ENCODE assay signal across 16 mouse cellular contexts in the genomic region with DNA sequence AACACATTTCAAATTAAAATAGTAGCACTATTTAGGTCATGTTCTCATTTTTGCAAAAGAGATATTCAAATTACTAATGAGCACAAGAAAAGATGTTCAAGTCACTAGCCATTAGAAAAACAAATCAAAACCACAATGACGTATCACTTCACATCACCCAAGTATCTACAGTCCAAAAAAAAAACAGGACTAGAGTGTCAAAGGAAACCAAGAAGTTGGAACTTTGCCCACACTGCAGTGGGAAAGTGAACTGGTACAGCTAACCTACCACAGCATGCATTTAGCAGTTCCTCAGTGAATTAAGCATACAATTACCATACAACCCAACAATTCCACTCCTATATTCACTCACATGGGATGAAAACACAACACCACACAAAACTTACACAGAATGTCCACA. TPM values are rescaled to one million over a fixed set of nuclear protein-coding genes. Genes with fewer than 3 reads are reported as not detected.
A peak's percentile ranks its signal among the peaks of the same experiment; 100 is the strongest.
DNase-seq lines count a peak whose midpoint lies in the region; ATAC-seq lines count a peak whose summit lies in the region.
"Had no signal": no experiment of that assay in that cellular context is flagged by ENCODE, and none has a peak within 500 bp of the region (broad histone marks: within the 10 kb centered on the region; RNA-seq: fewer than 3 reads in every experiment).

No protein-coding gene starts in this region.

- peak; percentile 42 to 58 for ATAC-seq in hematopoietic stem cell, adult 5-6 weeks (replicated peaks in 1 of 2; ENCODE audit: insufficient read depth in 1 of 2, low FRiP score in 2 of 2, low TSS enrichment in 1 of 2, low read depth in 1 of 2, poor library complexity in 2 of 2, severe bottlenecking in 2 of 2)

- peak; percentile 42 for DNase-seq in 3T3-L1 (ENCODE audit: low read depth, low spot score)
- DNase-seq in A20 (ENCODE audit: low read depth, low spot score): peak; percentile 23
- DNase-seq in NIH3T3 (ENCODE audit: low read depth): peak; percentile 28
- no peak for DNase-seq in gastrocnemius, adult 8-10 months (ENCODE audit: low spot score in 2 of 2)
- no peak for DNase-seq in cerebellum, postnatal 36 days
- DNase-seq in embryo, embryonic 11 days: no peak
- DNase-seq in lung, postnatal 25 days (ENCODE audit: low spot score): no peak
- DNase-seq: adrenal gland, adult 2 months; adrenal gland, postnatal 36 days; cerebellum, adult 8-10 months; cerebellum, postnatal 25 days; heart, postnatal 14 days; kidney, adult 11 months; kidney, postnatal 14 days; midbrain, embryonic 14.5 days had no signal

RNA-seq across cellular contexts. Expression of gene Scaper, which starts 5.4 kb away (rescaled TPM):
- total RNA-seq in hematopoietic stem cell, adult 5-6 weeks (2017): 26.5 and 32.7 TPM in 2 replicates
- 1 to 10 TPM; 8.0 to 9.3 (median 8.8) TPM for total RNA-seq in gastrocnemius, adult 8-10 months (2022)

Comparison
In these comparisons a context has a peak if more than half of its experiments do, and no peak if none do; other contexts are left out.
1. DNase-seq: peak in 3T3-L1 (single experiment), A20 (single experiment) and NIH3T3 (single experiment); none in gastrocnemius, adult 8-10 months (0 of 2), cerebellum, postnatal 36 days (0 of 2), embryo, embryonic 11 days (single experiment) and lung, postnatal 25 days (single experiment).